Mouse (Mus musculus): Measurements from ENCODE around the gene 1700067K01Rik.

GRCm38 (mm10) chr8:83978200-83978599 lies 23.1 kb upstream of the 1700067K01Rik start:
- TF ChIP-seq POLR2A (IDR thresholded peaks at IDR 0.05; ENCODE audit: low read depth, low read length) (no peak), CTCF (IDR thresholded peaks at IDR 0.05; ENCODE audit: extremely low read depth, insufficient read length, insufficient replicate concordance, low read depth, low read length) (no peak)

Data from small intestine, adult 2 months (tissue).